Mouse (Mus musculus): ENCODE data around the gene Aspscr1.

The Aspscr1 gene

DNA sequence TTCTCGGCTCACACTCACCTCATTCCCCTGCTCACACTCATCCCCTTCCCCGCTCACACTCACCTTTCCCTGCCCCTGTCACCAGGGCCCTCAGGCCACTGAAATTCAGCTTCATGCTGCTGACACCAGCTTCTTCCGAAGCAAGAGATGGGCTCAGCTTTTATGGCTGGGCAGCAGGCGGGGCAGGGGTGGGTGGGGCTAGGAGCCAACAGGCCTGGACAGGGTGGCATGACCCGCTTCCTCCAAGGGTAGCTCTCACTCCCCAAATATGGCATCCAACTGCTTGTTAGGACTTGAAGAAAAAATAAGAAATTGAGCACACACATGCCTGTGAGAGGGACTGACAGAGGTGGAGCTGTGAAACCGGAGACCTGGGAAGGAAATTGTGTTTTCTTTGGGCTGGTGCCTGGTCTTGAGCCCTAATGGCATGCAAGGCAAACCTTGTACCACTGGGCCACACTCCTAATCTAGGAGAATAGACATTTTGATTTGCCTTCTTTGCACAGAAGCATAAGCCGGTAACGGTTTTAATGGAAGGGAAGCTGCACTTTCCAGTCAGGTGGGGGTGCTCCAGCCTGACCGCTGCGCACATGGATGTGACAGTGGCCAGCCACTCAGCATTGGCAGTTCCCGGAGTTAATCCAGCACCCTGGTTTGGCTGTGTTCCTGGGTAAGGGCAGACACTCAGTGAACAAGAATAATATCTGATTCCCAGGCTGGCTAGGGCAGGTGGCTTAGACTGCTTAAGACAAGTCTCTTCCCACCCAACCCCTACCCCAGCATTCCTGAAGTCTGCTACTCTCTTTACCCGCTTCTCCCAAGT, 59.3 kb downstream of the Aspscr1 start, which contains the start of gene Cbr2:
Gene Cbr2 (minus strand): TSS at position 257 of the 823 bp plus-strand sequence.
- no peak for DNase-seq (ENCODE audit: low read depth, low spot score)

DNA sequence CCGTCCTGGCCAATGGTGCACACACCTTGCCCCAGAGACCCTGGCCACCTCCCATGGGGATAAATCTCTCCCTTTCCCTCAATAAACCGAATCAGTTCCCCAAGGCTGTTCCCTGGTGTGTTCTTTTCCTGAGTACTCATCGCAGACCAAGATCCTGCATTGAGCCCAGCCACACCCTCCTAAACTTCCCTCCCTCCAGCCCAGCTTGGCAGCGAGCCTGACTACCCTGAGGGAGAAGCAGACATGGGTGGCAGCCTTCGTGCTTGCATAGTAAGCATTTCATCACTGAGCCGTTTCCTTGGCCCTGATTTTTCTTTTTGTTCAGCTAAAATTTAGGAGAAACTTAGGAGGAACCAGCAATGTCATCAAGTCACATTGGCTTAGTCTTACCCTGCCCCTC, 60.7 kb downstream of the Aspscr1 start:
- DNase-seq (ENCODE audit: low read depth, low spot score), result no peak

DNA sequence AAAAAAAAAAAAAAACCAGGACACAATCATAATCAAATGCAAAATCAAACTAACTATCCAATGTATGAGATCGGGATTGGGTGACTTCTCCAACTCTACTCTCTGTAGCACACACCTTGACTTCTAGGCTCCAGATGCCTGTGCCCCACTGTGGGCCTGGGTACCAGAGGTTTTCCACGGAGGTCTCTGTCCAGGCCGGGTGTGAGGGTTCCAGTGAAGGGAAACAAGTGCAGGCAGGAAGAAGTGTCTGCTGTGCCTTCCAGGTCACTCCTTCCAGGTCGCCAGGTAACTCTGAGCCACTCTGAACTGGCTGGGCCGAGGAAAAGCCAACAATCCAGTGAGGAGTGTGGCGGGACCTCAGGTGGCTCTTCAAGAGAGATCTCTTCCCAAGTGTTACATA, 63.7 kb downstream of the Aspscr1 start:
- DNase-seq (ENCODE audit: low read depth, low spot score), result no peak

DNA sequence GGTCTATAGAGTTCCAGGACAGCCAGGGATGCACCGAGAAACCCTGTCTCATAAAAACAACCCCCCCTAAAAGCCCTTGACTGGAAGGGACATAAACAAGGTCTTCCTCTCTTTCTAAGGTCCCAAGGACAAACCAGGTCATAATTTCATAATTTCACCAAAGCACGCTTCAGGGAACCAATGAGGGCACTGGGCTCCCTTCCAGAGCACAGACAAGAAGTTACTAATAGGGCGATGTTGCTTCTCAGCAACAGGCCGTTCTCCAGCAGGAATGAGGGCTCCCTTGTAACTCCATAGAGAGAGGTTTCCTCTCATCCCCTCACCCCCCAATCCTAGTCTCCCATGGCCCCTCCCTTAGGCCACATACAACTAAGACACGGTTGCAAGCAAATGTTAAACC, 68.2 kb downstream of the Aspscr1 start:
- no peak for DNase-seq (ENCODE audit: low read depth, low spot score)

DNA sequence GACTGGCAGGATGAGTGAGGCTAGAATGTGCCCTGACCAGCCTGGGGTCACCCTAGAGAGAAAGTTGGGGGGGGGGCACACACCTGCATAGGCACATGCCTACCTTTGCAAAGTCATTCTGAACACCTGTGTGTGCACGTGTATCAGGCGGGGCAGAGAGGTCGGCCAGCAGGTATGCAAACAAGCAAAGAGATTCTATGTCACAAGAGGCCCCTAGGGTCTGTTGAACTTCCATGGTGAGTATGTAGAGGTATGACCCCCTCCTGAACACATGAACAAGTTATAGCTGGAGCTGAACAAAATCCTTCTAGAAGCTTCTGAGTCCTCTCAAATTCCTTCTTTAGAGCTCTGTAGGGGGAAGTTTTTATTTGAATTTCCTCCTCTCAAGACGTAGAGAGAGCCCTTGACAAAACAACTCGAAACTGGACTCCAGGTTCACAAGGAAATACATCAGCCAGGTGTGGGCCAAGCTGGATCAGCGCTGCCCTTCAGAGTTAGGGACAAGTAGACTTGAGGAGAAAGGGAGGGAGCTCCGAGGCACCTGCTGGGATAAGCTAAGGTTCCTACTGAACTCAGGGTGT, 71.4 kb downstream of the Aspscr1 start:
- DNase-seq (ENCODE audit: low read depth, low spot score), result peak; percentile 37

DNA sequence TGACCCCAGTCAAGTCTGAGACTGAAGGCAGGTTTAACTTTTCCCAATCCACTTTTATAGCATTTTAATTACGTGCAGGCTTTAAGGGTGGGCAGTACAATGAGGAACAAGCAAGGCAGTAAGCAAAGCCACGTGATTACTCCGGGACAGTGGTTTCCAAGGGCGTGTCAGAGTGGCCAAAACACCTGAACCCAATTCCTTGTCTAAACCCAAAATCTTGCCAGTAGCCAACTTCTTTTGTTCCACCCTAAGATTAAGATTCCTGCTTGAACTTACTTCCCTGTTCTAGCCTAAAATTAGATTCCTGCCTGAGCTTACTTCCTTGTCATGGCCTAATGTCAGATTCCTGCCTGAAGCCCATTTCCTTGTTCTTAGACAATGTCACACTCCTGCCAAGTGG, 75.2 kb downstream of the Aspscr1 start:
- DNase-seq (ENCODE audit: low read depth, low spot score), result no peak

DNA sequence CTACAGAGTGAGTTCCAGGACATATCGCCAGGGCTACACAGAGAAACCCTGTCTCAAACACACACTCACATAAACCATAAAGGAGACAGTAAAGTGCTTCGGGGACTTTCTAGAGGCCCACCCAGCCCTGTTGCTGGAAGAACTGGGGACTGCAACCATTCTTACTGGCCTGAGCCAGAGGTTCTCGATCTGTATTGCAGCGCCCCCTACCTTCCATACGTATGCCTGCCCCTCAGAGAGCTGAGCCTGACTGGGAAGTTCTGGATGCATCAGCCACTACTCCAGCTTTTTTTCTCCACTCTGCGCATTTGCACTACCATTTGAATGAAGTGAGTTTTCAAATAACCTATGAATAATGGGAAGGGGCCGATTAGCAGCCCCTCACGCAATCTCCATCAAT, 76.7 kb downstream of the Aspscr1 start:
- DNase-seq (ENCODE audit: low read depth, low spot score), result peak; percentile 66

DNA sequence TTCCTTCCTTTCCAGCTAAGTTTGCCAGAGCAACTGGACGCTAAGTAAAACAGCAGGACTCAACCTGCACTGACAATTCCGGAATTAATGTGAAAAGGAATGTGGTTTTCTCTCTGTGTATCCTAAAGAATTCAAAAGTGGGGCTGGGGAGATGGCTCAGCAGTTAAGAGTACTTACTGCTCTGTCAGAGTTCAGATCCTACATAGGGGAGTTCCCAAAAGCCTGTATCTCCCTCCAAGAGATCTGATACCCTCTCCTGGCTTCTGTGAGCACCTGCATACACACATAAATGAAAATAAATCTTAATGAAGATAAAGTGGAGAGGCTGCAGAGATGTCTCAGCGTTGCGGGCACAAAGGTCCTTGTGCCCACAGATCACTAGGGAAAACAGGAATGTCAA, 78.8 kb downstream of the Aspscr1 start:
- DNase-seq (ENCODE audit: low read depth, low spot score), result no peak
